In the genomic region with DNA sequence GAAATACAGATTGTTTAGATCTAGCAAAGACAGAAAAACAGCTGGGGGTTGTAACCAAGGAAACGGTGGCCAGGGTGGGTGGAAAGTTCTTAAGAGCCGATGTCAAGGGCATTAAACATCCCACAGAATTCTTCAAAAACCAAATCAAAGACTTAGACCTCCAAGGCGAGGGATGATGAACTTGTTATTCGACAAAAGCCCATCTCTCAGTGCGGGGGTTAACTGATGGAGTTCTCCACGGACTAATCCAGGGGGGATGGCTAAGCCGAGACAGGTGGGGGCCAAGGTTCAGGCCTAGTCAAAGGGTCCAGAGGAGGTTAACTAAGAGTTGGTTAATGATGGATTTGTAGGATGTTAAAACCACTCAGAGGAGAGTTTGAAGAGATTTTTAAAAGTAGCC, we compare ENCODE assay signal across 9 mouse cellular contexts. TPM values are rescaled to one million over a fixed set of nuclear protein-coding genes. Genes with fewer than 3 reads are reported as not detected.
DNase-seq lines count a peak whose midpoint lies in the region; ATAC-seq and TF ChIP-seq lines count a peak whose summit lies in the region.
"Had no signal": no experiment of that assay in that cellular context is flagged by ENCODE, and none has a peak within 500 bp of the region (broad histone marks: within the 10 kb centered on the region; RNA-seq: fewer than 3 reads in every experiment).

No protein-coding gene starts in this region.

- in situ Hi-C loops in CH12.LX (cut with MboI; ENCODE audit: low pct_ligation_motif_present, low pct_unique_long_range_greater_than_20kb, low sequenced_read_pairs), result loop anchor here (10.0 kb wide), 2 partner anchors 119 to 349 kb away; no protein-coding TSS in a partner anchor

- H3K27ac ChIP-seq in heart, embryonic 10.5 days, result no peak overlapping the region
- no peak overlapping the region for H3K27ac ChIP-seq in CH12.LX (ENCODE audit: insufficient read depth, low read depth)
- H3K27ac ChIP-seq in forebrain, embryonic 14.5 days (ENCODE audit: low read depth, low read length), result no peak overlapping the region
- peak overlapping the region; percentile 39; the same call in 1 of the 2 replicates for H3K27ac ChIP-seq in liver, embryonic 13.5 days

- TF ChIP-seq CTCF in CH12.LX (conservative IDR thresholded peaks at IDR 0.05 in 1 of 2, IDR thresholded peaks at IDR 0.05 in 1 of 2; ENCODE audit: low read depth in 2 of 2, low read length in 2 of 2), result no peak

- 45% methylated on average over 7 of the region's 7 CpGs for WGBS in heart, embryonic 10.5 days
- 12% methylated on average over 7 of the region's 7 CpGs for WGBS in forebrain, embryonic 14.5 days
- 50% methylated on average over 7 of the region's 7 CpGs for WGBS in liver, embryonic 13.5 days (ENCODE audit: insufficient replicate concordance)

- no peak for TF ChIP-seq POLR2A in CH12.LX (IDR thresholded peaks at IDR 0.05; ENCODE audit: low read depth, low read length)

- dilution Hi-C loops in CH12.LX (cut with MboI; ENCODE audit: extremely low pct_ligation_motif_present, extremely low pct_unique_long_range_greater_than_20kb, low sequenced_read_pairs), result no loop called here

- DNase-seq in heart, embryonic 10.5 days (ENCODE audit: low spot score), result no peak
- no peak for DNase-seq in heart, adult 8-10 months (ENCODE audit: low spot score)
- DNase-seq in CH12.LX (ENCODE audit: extremely low read depth), result no peak
- DNase-seq in forebrain, embryonic 14.5 days (ENCODE audit: low spot score), result peak; percentile 17
- no peak for DNase-seq in liver, embryonic 13.5 days
- DNase-seq in ovary, postnatal 36 days (ENCODE audit: low spot score), result no peak
- DNase-seq in urinary bladder, postnatal 10 days (ENCODE audit: low spot score), result no peak
- DNase-seq in adrenal gland, postnatal 25 days, result no peak
- DNase-seq: kidney, postnatal 10 days had no signal

- H3K27me3 ChIP-seq in heart, embryonic 10.5 days (ENCODE audit: insufficient read depth, poor library complexity, severe bottlenecking), result no peaks in the 10 kb centered on the region
- H3K27me3 ChIP-seq in CH12.LX (replicated peaks), result peaks cover 8% of the 10 kb centered on the region
- no peaks in the 10 kb centered on the region for H3K27me3 ChIP-seq in forebrain, embryonic 14.5 days (replicated peaks; ENCODE audit: control insufficient read depth, insufficient read depth, low read length)
- H3K27me3 ChIP-seq in liver, embryonic 13.5 days, result no peaks in the 10 kb centered on the region

- H3K4me1 ChIP-seq in heart, embryonic 10.5 days, result peaks cover 23% of the 10 kb centered on the region
- H3K4me1 ChIP-seq in CH12.LX (ENCODE audit: control insufficient read depth in 1 of 2, insufficient read depth in 2 of 2), result peaks cover 10 to 36% of the 10 kb centered on the region in 2 experiments
- peaks cover 14% of the 10 kb centered on the region for H3K4me1 ChIP-seq in forebrain, embryonic 14.5 days (ENCODE audit: control insufficient read depth, insufficient read depth, low read length)
- H3K4me1 ChIP-seq in liver, embryonic 13.5 days (replicated peaks), result peaks cover 43% of the 10 kb centered on the region

- TF ChIP-seq RAD21 in CH12.LX (IDR thresholded peaks at IDR 0.05; ENCODE audit: low read depth, low read length), result no peak

- TF ChIP-seq EP300 in CH12.LX (IDR thresholded peaks at IDR 0.05; ENCODE audit: low read length), result no peak

- peak overlapping the region; percentile 57; the same call in 1 of the 2 replicates for H3K4me2 ChIP-seq in CH12.LX (ENCODE audit: insufficient read depth, low read depth, poor library complexity, severe bottlenecking)
- H3K4me2 ChIP-seq in forebrain, embryonic 14.5 days (ENCODE audit: low read length), result peak overlapping the region; percentile 43
- H3K4me2 ChIP-seq in liver, embryonic 13.5 days, result peak overlapping the region; percentile 67

- H3K9ac ChIP-seq in CH12.LX (ENCODE audit: insufficient read depth, low read depth), result no peak overlapping the region
- H3K9ac ChIP-seq in forebrain, embryonic 14.5 days (ENCODE audit: low read length), result peak overlapping the region; percentile 18; the same call in 1 of the 2 replicates
- H3K9ac ChIP-seq in liver, embryonic 13.5 days, result peak overlapping the region; percentile 51

- no peak for ATAC-seq in forebrain, embryonic 14.5 days
- ATAC-seq in liver, embryonic 13.5 days (ENCODE audit: low read depth), result no peak

- peak overlapping the region; percentile 32; the same call in 1 of the 2 replicates for H3K4me3 ChIP-seq in heart, embryonic 10.5 days
- no peak overlapping the region for H3K4me3 ChIP-seq in CH12.LX (replicated peaks in 1 of 3; ENCODE audit: low read depth in 2 of 3, low read length in 2 of 3, poor library complexity in 1 of 3)
- H3K4me3 ChIP-seq in forebrain, embryonic 14.5 days (ENCODE audit: low read depth, low read length), result 0 out of 2 replicates have a peak overlapping the region, but pooled peaks have one; percentile 6
- H3K4me3 ChIP-seq in liver, embryonic 13.5 days (replicated peaks), result peak overlapping the region; percentile 39

- H3K79me2 ChIP-seq in CH12.LX (replicated peaks; ENCODE audit: control insufficient read depth, extremely low read depth, insufficient read depth, poor library complexity, severe bottlenecking), result no peaks in the 10 kb centered on the region

- H3K36me3 ChIP-seq in heart, embryonic 10.5 days, result no peaks in the 10 kb centered on the region
- H3K36me3 ChIP-seq in CH12.LX (replicated peaks in 1 of 2; ENCODE audit: control insufficient read depth in 1 of 2, insufficient read depth in 1 of 2, low read length in 1 of 2), result peaks cover 0 to under 1% of the 10 kb centered on the region in 2 experiments
- H3K36me3 ChIP-seq in forebrain, embryonic 14.5 days (ENCODE audit: control insufficient read depth, insufficient read depth, low read length), result no peaks in the 10 kb centered on the region
- 0 out of 2 replicates have a peak, but pooled peaks cover under 1% of the 10 kb centered on the region for H3K36me3 ChIP-seq in liver, embryonic 13.5 days

- no peaks in the 10 kb centered on the region for H3K9me3 ChIP-seq in heart, embryonic 10.5 days
- H3K9me3 ChIP-seq in CH12.LX (replicated peaks; ENCODE audit: low read length), result no peaks in the 10 kb centered on the region
- no peaks in the 10 kb centered on the region for H3K9me3 ChIP-seq in forebrain, embryonic 14.5 days (replicated peaks; ENCODE audit: control insufficient read depth, low read length)
- no peaks in the 10 kb centered on the region for H3K9me3 ChIP-seq in liver, embryonic 13.5 days (replicated peaks)

TF ChIP-seq in CH12.LX, 34 proteins besides CTCF, POLR2A, EP300 and RAD21:
- no peak for TF ChIP-seq CHD2 (IDR thresholded peaks at IDR 0.05; ENCODE audit: low read length)
- no peak for TF ChIP-seq ETS1 (conservative IDR thresholded peaks at IDR 0.05; ENCODE audit: low read depth, low read length)

RNA-seq across cellular contexts. Expression of a gene that starts 3.3 kb away (rescaled TPM):
- polyA plus RNA-seq in heart, embryonic 10.5 days (2016; fragmentation: Nextera tagmentation; extraction: Ambion mirVana), result 18.5 and 19.2 TPM in 2 replicates
- total RNA-seq in heart, adult 8-10 months (2022), result 1 to 10 TPM; 3.0 to 5.0 (median 3.5) TPM
- 14.7 and 18.7 TPM in 2 replicates for total RNA-seq in CH12.LX (2012; rRNA removed)
- total RNA-seq in CH12.LX (2014; rRNA removed), result 13.1 and 14.2 TPM in 2 replicates
- 17.6 and 17.7 TPM in 2 replicates for polyA plus RNA-seq in CH12.LX (2012; ENCODE audit: insufficient read length, low read depth)
- 13.1 and 14.2 TPM in 2 replicates for polyA plus RNA-seq in forebrain, embryonic 14.5 days (2014; fragmentation: Nextera tagmentation; extraction: Ambion mirVana)
- polyA plus RNA-seq in liver, embryonic 13.5 days (2015; fragmentation: Nextera tagmentation; extraction: Ambion mirVana), result 12.2 and 12.6 TPM in 2 replicates
- 14.4 and 17.3 TPM in 2 replicates for total RNA-seq in adrenal gland, postnatal 25 days (2021)

RNA-seq across cellular contexts. Expression of a gene that starts 26.5 kb away (rescaled TPM):
- 30.4 and 31.6 TPM in 2 replicates for polyA plus RNA-seq in heart, embryonic 10.5 days (2016; fragmentation: Nextera tagmentation; extraction: Ambion mirVana)
- total RNA-seq in heart, adult 8-10 months (2022), result 10 to 100 TPM; 41.4 to 45.8 (median 45.2) TPM
- 34.9 and 43.7 TPM in 2 replicates for total RNA-seq in CH12.LX (2012; rRNA removed)
- 38.8 and 40.5 TPM in 2 replicates for total RNA-seq in CH12.LX (2014; rRNA removed)
- polyA plus RNA-seq in CH12.LX (2012; ENCODE audit: insufficient read length, low read depth), result 27.4 and 31.2 TPM in 2 replicates
- polyA plus RNA-seq in forebrain, embryonic 14.5 days (2014; fragmentation: Nextera tagmentation; extraction: Ambion mirVana), result 38.8 and 45.4 TPM in 2 replicates
- polyA plus RNA-seq in liver, embryonic 13.5 days (2015; fragmentation: Nextera tagmentation; extraction: Ambion mirVana), result 40.5 and 47.7 TPM in 2 replicates
- total RNA-seq in adrenal gland, postnatal 25 days (2021), result 53.1 and 53.4 TPM in 2 replicates

RNA-seq across cellular contexts. Expression of a gene that starts 26.9 kb away (rescaled TPM):
- 30.0 and 30.8 TPM in 2 replicates for polyA plus RNA-seq in heart, embryonic 10.5 days (2016; fragmentation: Nextera tagmentation; extraction: Ambion mirVana)
- 10 to 100 TPM; 25.4 to 36.8 (median 30.4) TPM for total RNA-seq in heart, adult 8-10 months (2022)
- total RNA-seq in CH12.LX (2012; rRNA removed), result 26.1 and 27.7 TPM in 2 replicates
- total RNA-seq in CH12.LX (2014; rRNA removed), result 18.1 and 18.6 TPM in 2 replicates
- polyA plus RNA-seq in CH12.LX (2012; ENCODE audit: insufficient read length, low read depth), result 22.2 and 22.8 TPM in 2 replicates
- polyA plus RNA-seq in forebrain, embryonic 14.5 days (2014; fragmentation: Nextera tagmentation; extraction: Ambion mirVana), result 29.5 and 43.3 TPM in 2 replicates
- polyA plus RNA-seq in liver, embryonic 13.5 days (2015; fragmentation: Nextera tagmentation; extraction: Ambion mirVana), result 17.9 and 19.7 TPM in 2 replicates
- total RNA-seq in adrenal gland, postnatal 25 days (2021), result 41.7 and 64.5 TPM in 2 replicates

RNA-seq across cellular contexts. Expression of a gene that starts 29.0 kb away (rescaled TPM):
- polyA plus RNA-seq in heart, embryonic 10.5 days (2016; fragmentation: Nextera tagmentation; extraction: Ambion mirVana), result not detected in 2 replicates
- total RNA-seq in heart, adult 8-10 months (2022), result not detected
- total RNA-seq in CH12.LX (2012; rRNA removed), result not detected in 2 replicates
- total RNA-seq in CH12.LX (2014; rRNA removed), result not detected in 2 replicates
- polyA plus RNA-seq in CH12.LX (2012; ENCODE audit: insufficient read length, low read depth), result not detected in 2 replicates
- polyA plus RNA-seq in forebrain, embryonic 14.5 days (2014; fragmentation: Nextera tagmentation; extraction: Ambion mirVana), result not detected in 2 replicates
- polyA plus RNA-seq in liver, embryonic 13.5 days (2015; fragmentation: Nextera tagmentation; extraction: Ambion mirVana), result 0.21 and 0.36 TPM in 2 replicates
- not detected in 2 replicates for total RNA-seq in adrenal gland, postnatal 25 days (2021)

Comparison
In these comparisons a context has a peak if more than half of its experiments do, and no peak if none do; other contexts are left out.
1. H3K4me3 ChIP-seq: peak in heart, embryonic 10.5 days (single experiment), forebrain, embryonic 14.5 days (single experiment) and liver, embryonic 13.5 days (single experiment); none in CH12.LX (0 of 3).
2. Peak in every context shown above with its lines, with median percentiles within 50 percentile points of each other: H3K4me2 ChIP-seq.